Mouse (Mus musculus) midbrain, embryonic 10.5 days (tissue): ENCODE measurements at regions not wholly inside any gene's neighbourhood (a gene's known extent, or its start where the extent isn't known, plus 50 kb on each side); places are given as distances from the start of the nearest gene placed in this dataset.

Experiments
- DNase-seq: peaks from one replicate; pipeline ENCODE4 v3.0.0-alpha.2; 2017; ENCODE audit warnings: low spot score
- H3K27ac ChIP-seq: fragments of 300-500 bp; sonication (generic); replicated peaks from 2 replicates; pipeline ENCODE4 v1.5.1; 2016; ENCODE audit warnings: mild to moderate bottlenecking
- H3K27me3 ChIP-seq: fragments of 300-500 bp; sonication (generic); 2 replicates; pipeline ENCODE4 v1.6.1; 2016; ENCODE audit warnings: low read depth, mild to moderate bottlenecking; ENCODE audit not compliant: poor library complexity, severe bottlenecking
- H3K36me3 ChIP-seq: fragments of 300-500 bp; sonication (generic); 2 replicates; pipeline ENCODE4 v1.6.1; 2016; ENCODE audit warnings: mild to moderate bottlenecking, moderate library complexity
- H3K4me1 ChIP-seq: fragments of 300-500 bp; sonication (generic); 2 replicates; pipeline ENCODE4 v1.6.1; 2016
- H3K4me3 ChIP-seq: fragments of 300-500 bp; sonication (generic); 2 replicates; pipeline ENCODE4 v1.5.1; 2016; ENCODE audit warnings: mild to moderate bottlenecking, moderate library complexity
- H3K9me3 ChIP-seq: fragments of 300-500 bp; sonication (generic); replicated peaks from 2 replicates; pipeline ENCODE4 v1.6.1; 2016; ENCODE audit warnings: mild to moderate bottlenecking
- WGBS: fragments of 180-500 bp; shearing (Covaris S2); methylation state at CpG from one replicate; pipeline ENCODE4 v1.1.7; 2016; 5-methylcytosine and 5-hydroxymethylcytosine counted together

DNA sequence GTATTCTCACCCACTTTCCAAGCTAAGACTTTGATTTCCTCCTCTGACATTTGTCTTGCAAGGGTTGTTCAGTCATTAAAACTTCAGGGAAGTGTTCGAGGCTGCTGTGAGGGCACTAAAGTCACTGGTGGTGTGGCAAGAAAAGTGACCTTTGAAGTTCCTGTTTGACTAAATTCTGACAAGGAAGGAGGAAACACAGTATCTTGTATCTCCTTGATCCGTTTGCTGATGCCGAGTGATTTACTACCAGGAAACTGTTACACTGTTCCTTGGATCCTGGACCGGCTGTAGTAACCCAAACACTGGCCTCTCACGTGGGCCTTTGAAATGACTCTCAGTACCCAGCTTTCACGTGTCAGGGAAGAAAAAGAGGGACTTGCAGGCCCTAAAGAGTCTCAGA is 53.5 kb upstream of the Ralgapa2 start:
- Histone ChIP-seq H3K4me1 (peaks cover 5% of the 10 kb centered on the region; the same call in 1 of the 2 replicates), H3K36me3 (no peaks in the 10 kb centered on the region), H3K4me3 (no peak overlapping the region), H3K27me3 (no peaks in the 10 kb centered on the region), H3K9me3 (no peaks in the 10 kb centered on the region), H3K27ac (no peak overlapping the region)
- 83% methylated on average over 6 of the region's 6 CpGs for WGBS
- no peak for DNase-seq

GRCm38 (mm10) chr2:146568171-146568842 is 56.2 kb upstream of the Ralgapa2 start:
- Histone ChIP-seq H3K9me3 (no peaks in the 10 kb centered on the region), H3K4me1 (peaks cover 5% of the 10 kb centered on the region; the same call in 1 of the 2 replicates), H3K27ac (no peak overlapping the region), H3K36me3 (no peaks in the 10 kb centered on the region), H3K4me3 (no peak overlapping the region), H3K27me3 (no peaks in the 10 kb centered on the region)
- no peak for DNase-seq
- 90% methylated on average over 11 of the region's 11 CpGs for WGBS

DNA sequence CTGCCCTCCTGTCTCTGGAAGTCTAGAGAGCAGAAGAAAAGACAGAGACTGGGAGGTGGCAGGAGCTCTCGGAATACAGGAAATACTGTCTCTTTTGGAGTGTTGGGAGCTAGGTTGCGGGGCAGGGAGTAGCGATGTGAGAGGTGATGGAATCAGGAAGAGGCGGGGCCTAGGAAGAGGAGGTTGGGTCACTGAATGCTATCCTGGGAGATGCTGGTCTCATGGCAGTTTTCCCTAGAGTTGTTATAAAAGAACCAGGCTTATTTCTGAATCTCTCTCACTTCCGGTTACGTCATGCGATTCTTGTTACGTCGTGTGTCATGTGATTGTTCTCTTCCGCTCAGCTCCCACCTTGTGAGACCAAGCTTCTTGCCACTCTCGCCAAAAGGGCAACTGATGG is 58.9 kb upstream of the Ralgapa2 start:
- Histone ChIP-seq H3K27me3 (no peaks in the 10 kb centered on the region), H3K9me3 (no peaks in the 10 kb centered on the region), H3K27ac (no peak overlapping the region), H3K4me3 (no peak overlapping the region), H3K4me1 (no peaks in the 10 kb centered on the region), H3K36me3 (no peaks in the 10 kb centered on the region)
- DNase-seq, result no peak
- WGBS, result 94% methylated on average over 11 of the region's 11 CpGs

GRCm38 (mm10) chr2:146571857-146572256 is 59.7 kb upstream of the Ralgapa2 start:
- WGBS, result 92% methylated on average over 9 of the region's 9 CpGs
- Histone ChIP-seq H3K27ac (no peak overlapping the region), H3K4me1 (no peaks in the 10 kb centered on the region), H3K36me3 (no peaks in the 10 kb centered on the region), H3K9me3 (no peaks in the 10 kb centered on the region), H3K27me3 (no peaks in the 10 kb centered on the region), H3K4me3 (no peak overlapping the region)
- no peak for DNase-seq

DNA sequence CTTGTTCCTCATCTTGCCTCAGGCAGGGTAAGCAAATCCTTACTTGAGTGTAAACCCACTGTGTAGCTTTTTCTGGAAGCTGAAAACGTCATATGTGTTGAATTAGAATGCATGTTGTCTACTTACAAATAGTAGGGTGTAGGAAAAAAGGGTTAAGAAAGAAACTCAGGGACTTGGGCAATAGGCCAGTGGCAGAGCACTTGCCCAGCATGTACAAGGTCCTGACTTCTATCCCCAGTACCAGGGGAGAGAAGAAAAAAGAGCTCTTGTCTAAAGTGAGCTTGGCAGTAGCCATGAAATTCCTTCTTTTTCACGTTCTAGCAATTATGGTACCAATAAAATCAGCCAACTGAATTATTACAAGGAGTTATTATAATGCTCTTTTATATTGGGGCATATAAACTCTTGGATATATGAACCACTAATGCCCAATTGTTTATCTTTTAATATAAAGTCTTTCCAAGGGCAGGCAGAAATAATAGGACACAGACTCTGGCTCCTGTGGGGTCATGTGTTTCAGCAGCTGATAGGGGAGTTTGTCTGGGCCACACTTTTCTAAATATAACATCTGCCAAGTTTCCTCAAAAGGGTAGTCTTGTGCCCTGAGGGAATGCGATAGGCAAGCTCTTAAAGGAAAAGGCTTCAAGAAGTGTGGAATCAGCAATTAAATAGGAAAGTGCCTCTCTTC is 63.6 kb upstream of the Ralgapa2 start:
- DNase-seq, result no peak
- WGBS, result 77% methylated on average over 3 of the region's 3 CpGs
- Histone ChIP-seq H3K27me3 (no peaks in the 10 kb centered on the region), H3K4me1 (no peaks in the 10 kb centered on the region), H3K27ac (no peak overlapping the region), H3K36me3 (no peaks in the 10 kb centered on the region), H3K4me3 (no peak overlapping the region), H3K9me3 (no peaks in the 10 kb centered on the region)

DNA sequence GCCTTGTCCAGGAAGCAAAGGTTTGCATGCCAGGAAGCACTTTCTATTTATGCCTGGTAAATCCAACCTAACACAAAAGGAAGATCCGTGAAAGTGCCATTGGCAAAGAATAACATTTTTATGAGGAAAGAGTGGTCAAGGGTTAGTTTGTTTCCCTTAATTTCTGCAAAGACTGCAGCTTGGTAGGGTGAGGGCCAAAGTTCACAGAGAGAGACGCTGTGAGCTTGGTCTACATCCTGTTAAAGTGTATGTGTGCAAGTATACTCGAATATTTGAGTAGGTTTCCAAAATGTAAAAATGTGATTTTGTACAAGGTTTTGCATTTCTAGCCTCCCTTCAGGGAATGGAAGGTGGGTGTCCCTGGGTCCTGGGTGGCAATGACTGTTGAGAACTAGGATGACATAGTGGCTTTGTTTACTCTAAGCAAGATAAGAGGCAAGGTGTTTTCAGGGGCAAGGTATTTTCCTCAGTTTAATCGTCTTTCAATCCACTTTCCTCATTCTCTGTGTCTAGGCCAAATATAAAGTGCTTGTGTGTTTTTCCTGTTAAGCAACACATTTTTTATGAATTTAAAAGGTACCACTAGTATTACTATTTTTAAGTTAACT is 64.3 kb upstream of the Ralgapa2 start:
- Histone ChIP-seq H3K36me3 (no peaks in the 10 kb centered on the region), H3K4me1 (no peaks in the 10 kb centered on the region), H3K9me3 (no peaks in the 10 kb centered on the region), H3K4me3 (no peak overlapping the region), H3K27me3 (no peaks in the 10 kb centered on the region), H3K27ac (no peak overlapping the region)
- DNase-seq, result no peak
- WGBS, result 74% methylated on average over 4 of the region's 4 CpGs

DNA sequence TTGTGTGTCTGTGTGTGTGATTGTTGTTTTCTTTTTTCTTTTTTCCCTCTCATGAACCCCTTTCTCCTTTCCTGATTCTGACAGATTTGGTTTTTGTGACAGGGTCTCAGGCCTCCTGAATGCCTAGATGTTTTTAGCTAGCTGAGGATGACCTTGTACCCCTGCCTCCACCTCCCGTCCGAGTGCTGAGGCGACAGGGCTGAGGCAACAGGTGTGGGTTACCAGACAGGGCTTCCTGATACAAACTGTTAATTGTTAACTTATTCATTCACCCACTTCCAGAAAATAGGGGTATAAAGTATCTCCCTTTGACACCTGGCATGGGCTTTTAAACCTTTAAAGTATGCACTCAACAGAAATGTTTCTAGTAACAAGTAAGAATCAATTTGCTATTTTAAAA is 65.0 kb upstream of the Ralgapa2 start:
- H3K4me3 ChIP-seq, result no peak overlapping the region
- WGBS, result 84% methylated on average over 3 of the region's 3 CpGs
- no peaks in the 10 kb centered on the region for H3K36me3 ChIP-seq
- H3K27ac ChIP-seq, result no peak overlapping the region
- H3K27me3 ChIP-seq, result no peaks in the 10 kb centered on the region
- no peaks in the 10 kb centered on the region for H3K4me1 ChIP-seq
- no peak for DNase-seq
- H3K9me3 ChIP-seq, result no peaks in the 10 kb centered on the region

GRCm38 (mm10) chr2:146581220-146581619 is 69.1 kb upstream of the Ralgapa2 start:
- Histone ChIP-seq H3K4me3 (no peak overlapping the region), H3K27me3 (no peaks in the 10 kb centered on the region), H3K27ac (no peak overlapping the region), H3K36me3 (no peaks in the 10 kb centered on the region), H3K4me1 (no peaks in the 10 kb centered on the region), H3K9me3 (no peaks in the 10 kb centered on the region)
- no peak for DNase-seq
- WGBS, result 88% methylated on average over 3 of the region's 3 CpGs

- no peak for DNase-seq
- no peaks in the 10 kb centered on the region for H3K4me1 ChIP-seq
- no peaks in the 10 kb centered on the region for H3K9me3 ChIP-seq
- H3K36me3 ChIP-seq, result no peaks in the 10 kb centered on the region
- no peak overlapping the region for H3K4me3 ChIP-seq
- H3K27ac ChIP-seq, result no peak overlapping the region
- H3K27me3 ChIP-seq, result no peaks in the 10 kb centered on the region
Measured at GRCm38 (mm10) chr2:146583807-146584388, 71.8 kb upstream of the Ralgapa2 start.

GRCm38 (mm10) chr2:146586381-146586780 is 74.2 kb upstream of the Ralgapa2 start:
- Histone ChIP-seq H3K9me3 (no peaks in the 10 kb centered on the region), H3K4me3 (no peak overlapping the region), H3K4me1 (no peaks in the 10 kb centered on the region), H3K36me3 (no peaks in the 10 kb centered on the region), H3K27ac (no peak overlapping the region), H3K27me3 (no peaks in the 10 kb centered on the region)
- DNase-seq, result no peak
- 84% methylated on average over 1 of the region's 1 CpGs for WGBS

DNA sequence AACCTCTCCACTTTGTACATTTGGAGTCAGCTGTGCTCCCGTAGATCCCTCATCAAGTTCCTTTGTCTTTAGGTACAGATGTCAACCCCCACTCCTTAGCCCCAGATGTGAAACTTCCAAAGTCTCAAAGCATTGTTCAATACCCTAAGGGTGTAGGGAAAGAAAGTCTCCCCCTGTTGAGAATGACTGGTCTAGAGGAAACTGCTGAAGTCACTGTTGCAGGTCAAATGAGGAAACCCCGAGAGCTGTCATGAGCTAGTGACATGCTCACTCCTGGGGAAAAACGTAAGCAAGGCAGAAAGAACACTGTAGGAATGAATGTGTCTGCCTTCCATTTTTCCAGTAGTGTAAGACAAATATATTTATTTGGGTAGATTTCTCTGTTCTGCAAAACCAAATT is 74.8 kb upstream of the Ralgapa2 start:
- Histone ChIP-seq H3K36me3 (no peaks in the 10 kb centered on the region), H3K27ac (no peak overlapping the region), H3K27me3 (no peaks in the 10 kb centered on the region), H3K9me3 (no peaks in the 10 kb centered on the region), H3K4me1 (no peaks in the 10 kb centered on the region), H3K4me3 (no peak overlapping the region)
- WGBS, result 78% methylated on average over 3 of the region's 3 CpGs
- DNase-seq, result no peak

- Histone ChIP-seq H3K9me3 (no peaks in the 10 kb centered on the region), H3K4me3 (no peak overlapping the region), H3K27ac (no peak overlapping the region), H3K4me1 (no peaks in the 10 kb centered on the region), H3K27me3 (no peaks in the 10 kb centered on the region), H3K36me3 (no peaks in the 10 kb centered on the region)
- DNase-seq, result no peak
- WGBS, result 97% methylated on average over 3 of the region's 3 CpGs
Measured at GRCm38 (mm10) chr2:146589860-146590259, 77.7 kb upstream of the Ralgapa2 start.

DNA sequence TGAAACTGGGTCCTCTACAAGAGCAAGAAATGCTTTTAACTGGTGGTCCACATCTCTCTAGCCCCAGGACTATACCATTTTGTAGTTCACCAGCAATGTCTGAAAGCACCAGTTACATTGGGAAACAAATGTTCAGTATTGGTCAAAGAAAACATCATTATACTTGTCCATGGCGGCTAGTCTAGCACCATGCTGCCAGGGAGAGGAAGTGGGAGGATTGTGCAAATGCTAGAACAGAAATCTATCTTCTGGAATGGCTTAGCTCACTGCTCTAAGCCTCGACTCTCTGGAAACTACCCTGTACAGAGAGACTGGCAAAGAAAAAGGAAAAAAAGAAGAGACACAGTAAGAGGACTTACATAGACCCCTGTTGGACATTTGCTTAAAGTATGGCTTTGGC is 81.1 kb upstream of the Ralgapa2 start:
- 86% methylated on average over 2 of the region's 2 CpGs for WGBS
- no peaks in the 10 kb centered on the region for H3K4me1 ChIP-seq
- no peaks in the 10 kb centered on the region for H3K9me3 ChIP-seq
- H3K36me3 ChIP-seq, result no peaks in the 10 kb centered on the region
- no peaks in the 10 kb centered on the region for H3K27me3 ChIP-seq
- no peak for DNase-seq
- no peak overlapping the region for H3K27ac ChIP-seq
- no peak overlapping the region for H3K4me3 ChIP-seq
